Mouse (Mus musculus) neural tube, postnatal 0 days (tissue): Measurements from ENCODE around the gene Gm21972. TPM values are rescaled to one million over a fixed set of nuclear protein-coding genes. Genes with fewer than 3 reads are reported as not detected.

ENCODE experiments used
- polyA plus RNA-seq: library from polyadenylated mRNA; unstranded; fragments of >200 nt; fragmentation: Nextera tagmentation; extraction: Ambion mirVana; gene quantifications from 2 replicates; pipeline ENCODE4 v1.2.1, GENCODE M21; 2015

Gene Gm21972
- 0.31 and 0.71 TPM in 2 replicates for polyA plus RNA-seq

GRCm38 (mm10) chr1:86133337-86133736 lies at the start of gene Gm21972:
Gene Gm21972, plus strand, starts transcription at chr1:86133637.

DNA sequence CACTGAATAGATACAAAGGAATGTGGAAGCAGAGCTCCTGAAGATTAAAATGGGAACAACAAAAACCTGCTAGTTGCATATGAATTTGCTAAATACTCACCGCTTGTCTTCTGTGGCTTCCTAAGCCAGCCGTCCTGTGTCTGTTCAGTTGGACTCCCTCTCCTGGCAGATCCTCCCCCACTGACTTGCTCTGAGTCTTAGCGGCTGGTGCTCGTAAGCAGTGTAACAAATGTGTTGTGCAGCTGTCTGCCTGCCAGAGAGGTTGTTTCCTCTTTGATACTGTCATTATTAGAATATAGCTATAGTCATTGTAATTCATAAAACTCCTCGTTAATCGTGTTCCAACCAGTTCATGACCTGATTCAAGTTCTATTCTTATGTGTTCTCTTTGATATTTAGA lies 21.7 kb upstream of the Gm21972 start, which contains the start of gene Htr2b:
Gene Htr2b (minus strand): TSS at position 192 of the 400 bp plus-strand sequence.

GRCm38 (mm10) chr1:86154133-86154823 lies 20.8 kb downstream of the Gm21972 start, which contains the start of gene Armc9:
Gene Armc9, plus strand, starts transcription at chr1:86154780.

Other genes with a start within 250 kb of the Gm21972 start
- gene Itm2c, start 239.4 kb upstream of the Gm21972 start, polyA plus RNA-seq = 251 and 261 TPM in 2 replicates
- 11.5 and 14.3 TPM in 2 replicates for gene 4933407L21Rik, start 205.2 kb upstream of the Gm21972 start, polyA plus RNA-seq
- gene Gpr55, start 172.6 kb upstream of the Gm21972 start, polyA plus RNA-seq = 0.08 and 0.15 TPM in 2 replicates
- 1.5 and 1.7 TPM in 2 replicates for gene Spata3, start 116.8 kb upstream of the Gm21972 start, polyA plus RNA-seq
- gene 2810459M11Rik, start 87.8 kb upstream of the Gm21972 start, polyA plus RNA-seq = 10.6 and 12.2 TPM in 2 replicates
- 158 and 161 TPM in 2 replicates for gene Psmd1, start 69.2 kb upstream of the Gm21972 start, polyA plus RNA-seq
- gene Htr2b, start 21.7 kb upstream of the Gm21972 start, polyA plus RNA-seq = 0.21 and 0.32 TPM in 2 replicates
- 31.6 and 33.0 TPM in 2 replicates for gene Armc9, start 21.1 kb downstream of the Gm21972 start, polyA plus RNA-seq
- 8.4 and 8.9 TPM in 2 replicates for gene B3gnt7, start 169.2 kb downstream of the Gm21972 start, polyA plus RNA-seq
- gene Ncl, start 225.8 kb downstream of the Gm21972 start, polyA plus RNA-seq = 168 and 183 TPM in 2 replicates